Mouse (Mus musculus) liver, postnatal 0 days (tissue): ENCODE results near the gene Runx3. TPM values are rescaled to one million over a fixed set of nuclear protein-coding genes. Genes with fewer than 3 reads are reported as not detected.

Source experiments
- ATAC-seq: fragments of 200-750 bp; cut with Nextera tagmentation; 2 replicates; pipeline ENCODE4 v1.8.0; 2017; ENCODE audit warnings: mild to moderate bottlenecking, moderate library complexity
- DNase-seq: peaks from one replicate; pipeline ENCODE4 v3.0.0-alpha.2; 2016
- H3K27ac ChIP-seq: fragments of 300-500 bp; sonication (generic); 2 replicates; pipeline ENCODE4 v1.5.1; 2014; ENCODE audit warnings: antibody characterized with exemption, moderate library complexity, mild to moderate bottlenecking, low read depth
- H3K27me3 ChIP-seq: fragments of 300-500 bp; sonication (generic); 2 replicates; pipeline ENCODE4 v1.6.1; 2014; ENCODE audit warnings: low read length, control low read depth, mixed read lengths; ENCODE audit not compliant: insufficient read depth
- H3K36me3 ChIP-seq: fragments of 300-500 bp; sonication (generic); replicated peaks from 2 replicates; pipeline ENCODE4 v1.6.1; 2014; ENCODE audit warnings: mild to moderate bottlenecking, control low read depth, low read length, moderate library complexity, mixed read lengths; ENCODE audit not compliant: insufficient read depth
- H3K4me1 ChIP-seq: fragments of 300-500 bp; sonication (generic); 2 replicates; pipeline ENCODE4 v1.6.1; 2014; ENCODE audit warnings: antibody characterized with exemption, mild to moderate bottlenecking, control low read depth; ENCODE audit not compliant: insufficient read depth
- H3K4me2 ChIP-seq: fragments of 300-500 bp; sonication (generic); 2 replicates; pipeline ENCODE4 v1.6.1; 2014; ENCODE audit warnings: low read depth, mild to moderate bottlenecking, low read length, moderate library complexity, mixed read lengths
- H3K4me3 ChIP-seq: fragments of 300-500 bp; sonication (generic); 2 replicates; pipeline ENCODE4 v1.5.1; 2014; ENCODE audit warnings: low read depth, low read length
- H3K9ac ChIP-seq: fragments of 300-500 bp; sonication (generic); replicated peaks from 2 replicates; pipeline ENCODE4 v1.6.1; 2014; ENCODE audit warnings: mild to moderate bottlenecking, moderate library complexity
- H3K9me3 ChIP-seq: fragments of 300-500 bp; sonication (generic); 2 replicates; pipeline ENCODE4 v1.6.1; 2016; ENCODE audit warnings: mild to moderate bottlenecking, control low read depth, low read length, mixed read lengths
- CTCF ChIP-seq: sonication (generic); IDR thresholded peaks from 2 replicates; pipeline ENCODE4 v1.5.1; 2016; ENCODE audit warnings: antibody characterized with exemption, low read depth
- EP300 ChIP-seq: IDR thresholded peaks from 2 replicates; pipeline ENCODE4 v1.6.1; 2016; ENCODE audit warnings: antibody characterized with exemption, low read depth, mild to moderate bottlenecking
- WGBS: fragments of 180-500 bp; shearing (Covaris S2); extraction: QIAGEN DNeasy Blood & Tissue Kit; methylation state at CpG from one replicate; pipeline ENCODE4 v1.1.7; 2014; ENCODE audit not compliant: insufficient replicate concordance; 5-methylcytosine and 5-hydroxymethylcytosine counted together
- polyA plus RNA-seq: library from polyadenylated mRNA; unstranded; fragments of >200 nt; fragmentation: Nextera tagmentation; extraction: Ambion mirVana; gene quantifications from 2 replicates; pipeline ENCODE4 v1.2.1, GENCODE M21; 2015

Gene Runx3
- polyA plus RNA-seq, 1 experiment from 2014 or later: 0.39 TPM

- Histone ChIP-seq H3K9ac (no peak overlapping the region), H3K27me3 (peaks cover 5% of the 10 kb centered on the region), H3K4me1 (peaks cover 6% of the 10 kb centered on the region; the same call in 1 of the 2 replicates), H3K4me2 (no peak overlapping the region), H3K36me3 (no peaks in the 10 kb centered on the region), H3K9me3 (no peaks in the 10 kb centered on the region), H3K4me3 (no peak overlapping the region), H3K27ac (no peak overlapping the region)
- DNase-seq (no peak), ATAC-seq (no peak)
- 82% methylated on average over 6 of the region's 6 CpGs for WGBS
- no peak for TF ChIP-seq EP300
- no peak for TF ChIP-seq CTCF
Observed at GRCm38 (mm10) chr4:135130156-135130555, 9.7 kb downstream of the Runx3 start.

- no peak for DNase-seq
- 56% methylated on average over 6 of the region's 6 CpGs for WGBS
- no peak for ATAC-seq
Observed at GRCm38 (mm10) chr4:135131145-135131544, 10.7 kb downstream of the Runx3 start.

GRCm38 (mm10) chr4:135132797-135133196, 12.3 kb downstream of the Runx3 start:
- H3K4me1 ChIP-seq: peaks cover 6% of the 10 kb centered on the region; the same call in 1 of the 2 replicates
- H3K9ac ChIP-seq: no peak overlapping the region
- H3K4me2 ChIP-seq: no peak overlapping the region
- no peak overlapping the region for H3K27ac ChIP-seq
- H3K27me3 ChIP-seq: peaks cover 9% of the 10 kb centered on the region; the same call in 1 of the 2 replicates
- 82% methylated on average over 12 of the region's 12 CpGs for WGBS
- H3K36me3 ChIP-seq: no peaks in the 10 kb centered on the region
- no peaks in the 10 kb centered on the region for H3K9me3 ChIP-seq
- no peak overlapping the region for H3K4me3 ChIP-seq
- TF ChIP-seq CTCF (no peak), EP300 (no peak)
- DNase-seq (no peak), ATAC-seq (no peak)

More at GRCm38 (mm10) chr4:135131145-135131544, 10.7 kb downstream of the Runx3 start:
- H3K4me3 ChIP-seq: no peak overlapping the region
- H3K27ac ChIP-seq: no peak overlapping the region
- H3K27me3 ChIP-seq: peaks cover 5% of the 10 kb centered on the region
- peaks cover 6% of the 10 kb centered on the region; the same call in 1 of the 2 replicates for H3K4me1 ChIP-seq
- H3K9me3 ChIP-seq: no peaks in the 10 kb centered on the region
- TF ChIP-seq CTCF (no peak), EP300 (no peak)
- H3K4me2 ChIP-seq: no peak overlapping the region
- no peaks in the 10 kb centered on the region for H3K36me3 ChIP-seq
- H3K9ac ChIP-seq: no peak overlapping the region

- no peak for TF ChIP-seq CTCF
- TF ChIP-seq EP300: no peak
- H3K9me3 ChIP-seq: no peaks in the 10 kb centered on the region
- no peak overlapping the region for H3K27ac ChIP-seq
- H3K4me1 ChIP-seq: peaks cover 4% of the 10 kb centered on the region; the same call in 1 of the 2 replicates
- WGBS: 50% methylated on average over 4 of the region's 4 CpGs
- DNase-seq (no peak), ATAC-seq (no peak)
- H3K9ac ChIP-seq: no peak overlapping the region
- no peaks in the 10 kb centered on the region for H3K36me3 ChIP-seq
- H3K27me3 ChIP-seq: peaks cover 11% of the 10 kb centered on the region
- H3K4me3 ChIP-seq: no peak overlapping the region
- H3K4me2 ChIP-seq: no peak overlapping the region
Observed at GRCm38 (mm10) chr4:135133711-135134110, 13.3 kb downstream of the Runx3 start.

GRCm38 (mm10) chr4:135135331-135135730, 14.9 kb downstream of the Runx3 start:
- no peak overlapping the region for H3K4me2 ChIP-seq
- WGBS: 65% methylated on average over 6 of the region's 6 CpGs
- H3K9ac ChIP-seq: no peak overlapping the region
- ATAC-seq (no peak), DNase-seq (no peak)
- no peaks in the 10 kb centered on the region for H3K4me1 ChIP-seq
- no peak overlapping the region for H3K4me3 ChIP-seq
- TF ChIP-seq CTCF (no peak), EP300 (no peak)
- H3K9me3 ChIP-seq: no peaks in the 10 kb centered on the region
- no peak overlapping the region for H3K27ac ChIP-seq
- peaks cover 27% of the 10 kb centered on the region for H3K27me3 ChIP-seq
- H3K36me3 ChIP-seq: no peaks in the 10 kb centered on the region

- WGBS: 57% methylated on average over 8 of the region's 8 CpGs
- H3K27ac ChIP-seq: no peak overlapping the region
- peaks cover 35% of the 10 kb centered on the region for H3K27me3 ChIP-seq
- H3K36me3 ChIP-seq: no peaks in the 10 kb centered on the region
- ATAC-seq (no peak), DNase-seq (no peak)
- TF ChIP-seq CTCF: no peak
- no peak for TF ChIP-seq EP300
- no peak overlapping the region for H3K4me3 ChIP-seq
- no peak overlapping the region for H3K9ac ChIP-seq
- H3K4me2 ChIP-seq: no peak overlapping the region
- H3K9me3 ChIP-seq: no peaks in the 10 kb centered on the region
- H3K4me1 ChIP-seq: no peaks in the 10 kb centered on the region
Observed at GRCm38 (mm10) chr4:135136202-135136601, 15.8 kb downstream of the Runx3 start.

- DNase-seq (no peak), ATAC-seq (no peak)
- H3K9ac ChIP-seq: no peak overlapping the region
- H3K27me3 ChIP-seq: peaks cover 39% of the 10 kb centered on the region
- H3K4me2 ChIP-seq: no peak overlapping the region
- TF ChIP-seq EP300 (no peak), CTCF (no peak)
- H3K27ac ChIP-seq: no peak overlapping the region
- WGBS: 54% methylated on average over 10 of the region's 10 CpGs
- no peaks in the 10 kb centered on the region for H3K36me3 ChIP-seq
- no peaks in the 10 kb centered on the region for H3K4me1 ChIP-seq
- no peak overlapping the region for H3K4me3 ChIP-seq
- H3K9me3 ChIP-seq: no peaks in the 10 kb centered on the region
Observed at GRCm38 (mm10) chr4:135136612-135137011, 16.2 kb downstream of the Runx3 start.
